Mouse (Mus musculus) embryonic facial prominence, embryonic 14.5 days (tissue): ENCODE measurements around the gene Prkce. TPM values are rescaled to one million over a fixed set of nuclear protein-coding genes. Genes with fewer than 3 reads are reported as not detected.

Source experiments
- ATAC-seq: fragments of 200-750 bp; cut with Nextera tagmentation; 2 replicates; pipeline ENCODE4 v1.8.0; 2017; ENCODE audit warnings: low read depth, moderate number of reproducible peaks, moderate TSS enrichment
- DNase-seq: peaks from one replicate; pipeline ENCODE4 v3.0.0-alpha.2; 2015; ENCODE audit warnings: low spot score
- H3K27ac ChIP-seq: fragments of 300-500 bp; sonication (generic); replicated peaks from 2 replicates; pipeline ENCODE4 v1.5.1; 2014; ENCODE audit warnings: low read depth, mild to moderate bottlenecking, low read length, moderate library complexity
- H3K27me3 ChIP-seq: fragments of 300-500 bp; sonication (generic); replicated peaks from 2 replicates; pipeline ENCODE4 v1.6.1; 2014; ENCODE audit warnings: low read length; ENCODE audit not compliant: control insufficient read depth, insufficient read depth
- H3K36me3 ChIP-seq: fragments of 300-500 bp; sonication (generic); 2 replicates; pipeline ENCODE4 v1.6.1; 2014; ENCODE audit warnings: low read length, mixed read lengths; ENCODE audit not compliant: control insufficient read depth, insufficient read depth
- H3K4me1 ChIP-seq: fragments of 300-500 bp; sonication (generic); 2 replicates; pipeline ENCODE4 v1.6.1; 2014; ENCODE audit warnings: antibody characterized with exemption, low read length; ENCODE audit not compliant: control insufficient read depth, insufficient read depth
- H3K4me2 ChIP-seq: fragments of 300-500 bp; sonication (generic); 2 replicates; pipeline ENCODE4 v1.6.1; 2014; ENCODE audit warnings: low read depth, mild to moderate bottlenecking, low read length, moderate library complexity, mixed read lengths
- H3K4me3 ChIP-seq: fragments of 300-500 bp; sonication (generic); 2 replicates; pipeline ENCODE4 v1.5.1; 2014; ENCODE audit warnings: low read depth, mild to moderate bottlenecking, low read length
- H3K9ac ChIP-seq: fragments of 300-500 bp; sonication (generic); 2 replicates; pipeline ENCODE4 v1.6.1; 2014; ENCODE audit warnings: low read depth, mild to moderate bottlenecking, low read length, moderate library complexity, mixed read lengths
- H3K9me3 ChIP-seq: fragments of 300-500 bp; sonication (generic); 2 replicates; pipeline ENCODE4 v1.6.1; 2016; ENCODE audit warnings: low read length; ENCODE audit not compliant: control insufficient read depth
- WGBS: fragments of 180-500 bp; shearing (Covaris S2); extraction: QIAGEN DNeasy Blood & Tissue Kit; methylation state at CpG from one replicate; pipeline ENCODE4 v1.1.7; 2014; 5-methylcytosine and 5-hydroxymethylcytosine counted together
- polyA plus RNA-seq: library from polyadenylated mRNA; unstranded; fragments of >200 nt; fragmentation: Nextera tagmentation; extraction: Ambion mirVana; gene quantifications from 2 replicates; pipeline ENCODE4 v1.2.1, GENCODE M21; 2014

The Prkce gene
- polyA plus RNA-seq, 1 experiment from 2014 or later: 9.7 TPM

DNA sequence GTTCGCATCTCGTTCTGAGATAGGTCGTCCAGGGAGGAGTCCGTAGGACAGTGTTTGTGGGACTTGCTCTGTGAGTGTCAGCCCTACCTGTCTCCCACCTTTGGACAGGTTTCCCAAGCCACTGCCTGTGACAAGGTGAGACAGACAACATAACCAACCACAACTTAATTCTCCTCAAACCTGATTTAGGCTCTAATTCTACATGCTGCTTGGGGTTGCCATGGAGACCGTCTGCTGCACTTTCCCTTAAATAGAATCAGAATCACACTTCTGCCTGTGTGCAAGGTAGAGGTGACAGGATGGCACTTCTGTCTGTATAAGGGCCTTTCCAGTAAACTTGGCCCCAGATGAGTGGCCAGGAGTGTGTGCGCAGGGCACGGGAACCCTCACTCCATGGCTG, 248.4 kb downstream of the Prkce start:
- peaks cover 15% of the 10 kb centered on the region for H3K4me1 ChIP-seq

DNA sequence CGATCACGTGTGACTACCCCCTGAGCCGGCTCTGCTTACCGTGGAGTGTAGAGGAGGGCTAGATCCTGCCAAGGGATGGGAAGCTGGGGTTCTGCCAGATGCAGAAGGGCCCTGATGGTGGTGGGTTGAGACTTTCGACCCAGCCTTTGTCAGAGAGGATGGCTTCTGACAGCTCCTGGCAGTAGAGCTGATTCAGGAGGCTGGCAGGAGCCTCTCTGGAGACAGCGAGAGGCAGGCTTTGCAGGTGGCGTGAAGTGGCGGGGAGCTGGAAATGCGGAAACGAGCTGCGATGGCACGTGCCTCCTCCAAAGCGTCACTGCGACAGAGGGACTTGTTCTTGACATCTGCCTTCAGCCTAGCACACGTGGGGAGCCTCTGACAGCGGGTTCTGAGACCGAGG, 250.7 kb downstream of the Prkce start:
- H3K4me3 ChIP-seq: no peak overlapping the region
- no peak overlapping the region for H3K9ac ChIP-seq
- WGBS: 86% methylated on average over 17 of the region's 17 CpGs
- DNase-seq (no peak), ATAC-seq (no peak)
- no peaks in the 10 kb centered on the region for H3K36me3 ChIP-seq
- H3K27me3 ChIP-seq: no peaks in the 10 kb centered on the region
- H3K4me1 ChIP-seq: peaks cover 6% of the 10 kb centered on the region; the same call in 1 of the 2 replicates
- peaks cover 5% of the 10 kb centered on the region; the same call in 1 of the 2 replicates for H3K9me3 ChIP-seq
- H3K27ac ChIP-seq: no peak overlapping the region
- no peak overlapping the region for H3K4me2 ChIP-seq

More for the DNA sequence above, 248.4 kb downstream of the Prkce start:
- Histone ChIP-seq H3K9me3 (peaks cover 5% of the 10 kb centered on the region; the same call in 1 of the 2 replicates), H3K4me2 (no peak overlapping the region), H3K27ac (no peak overlapping the region), H3K36me3 (no peaks in the 10 kb centered on the region), H3K9ac (no peak overlapping the region), H3K4me3 (no peak overlapping the region), H3K27me3 (no peaks in the 10 kb centered on the region)
- no peak for DNase-seq
- no peak for ATAC-seq
- WGBS: 84% methylated on average over 7 of the region's 7 CpGs

DNA sequence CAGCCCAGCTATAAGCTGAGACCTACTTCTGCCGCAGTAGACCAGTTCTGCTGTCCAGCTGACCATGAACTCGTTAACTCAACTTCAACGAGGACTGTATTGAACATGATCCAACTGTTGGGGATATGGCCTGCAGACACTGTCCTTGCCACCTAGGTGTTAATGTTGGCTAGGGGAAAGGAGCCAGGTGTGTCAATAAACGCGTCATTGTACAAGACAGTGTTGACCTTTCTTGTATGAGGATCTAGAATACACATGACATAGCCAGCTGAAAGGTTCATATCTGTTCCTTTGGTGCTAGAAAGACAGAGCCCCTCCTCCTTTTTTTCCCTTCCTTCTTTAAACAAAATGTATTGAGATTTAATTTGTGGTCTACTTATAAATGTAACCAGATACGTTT, 251.6 kb downstream of the Prkce start:
- H3K27ac ChIP-seq: no peak overlapping the region
- peaks cover 6% of the 10 kb centered on the region; the same call in 1 of the 2 replicates for H3K4me1 ChIP-seq
- peaks cover 5% of the 10 kb centered on the region; the same call in 1 of the 2 replicates for H3K9me3 ChIP-seq
- DNase-seq (no peak), ATAC-seq (no peak)
- H3K4me2 ChIP-seq: no peak overlapping the region
- H3K4me3 ChIP-seq: no peak overlapping the region
- H3K36me3 ChIP-seq: no peaks in the 10 kb centered on the region
- no peak overlapping the region for H3K9ac ChIP-seq
- H3K27me3 ChIP-seq: no peaks in the 10 kb centered on the region
- WGBS: 90% methylated on average over 6 of the region's 6 CpGs

DNA sequence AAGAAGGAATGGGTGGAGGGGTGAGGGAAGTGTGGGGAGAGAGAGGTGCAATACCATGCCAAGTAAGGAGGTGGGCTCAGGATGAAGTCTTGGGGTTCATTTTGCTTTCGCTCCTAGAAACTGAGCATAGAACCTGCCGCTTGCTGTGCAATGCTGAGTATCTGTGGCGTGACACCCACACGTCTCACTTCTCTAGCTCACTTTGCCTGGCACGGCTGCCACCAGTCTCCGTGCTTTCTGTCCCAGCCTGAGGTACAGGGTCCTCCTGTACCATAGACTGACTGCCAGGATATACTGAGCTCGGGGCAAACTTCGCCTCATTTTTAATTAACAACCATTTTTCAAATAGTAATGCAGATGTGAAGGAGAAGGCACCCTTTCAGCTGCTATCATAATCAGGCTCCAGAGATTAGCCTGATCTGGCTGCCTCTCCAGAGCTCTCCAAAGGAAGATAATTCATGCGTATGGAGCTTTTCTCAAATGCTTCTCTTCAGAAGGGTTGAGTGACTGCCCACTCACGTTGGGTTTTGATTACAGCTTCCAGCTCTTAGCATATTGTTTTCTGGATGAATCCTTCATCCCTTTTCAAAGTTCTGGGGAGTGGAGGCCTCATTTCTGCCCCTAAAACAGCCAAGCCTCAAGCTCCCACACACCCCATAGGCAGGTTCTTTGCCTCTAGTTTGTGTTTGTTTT, 253.2 kb downstream of the Prkce start:
- no peaks in the 10 kb centered on the region for H3K4me1 ChIP-seq
- DNase-seq (no peak), ATAC-seq (no peak)
- H3K27me3 ChIP-seq: no peaks in the 10 kb centered on the region
- 82% methylated on average over 10 of the region's 10 CpGs for WGBS
- no peaks in the 10 kb centered on the region for H3K36me3 ChIP-seq
- no peak overlapping the region for H3K4me2 ChIP-seq
- H3K9ac ChIP-seq: no peak overlapping the region
- no peak overlapping the region for H3K4me3 ChIP-seq
- H3K9me3 ChIP-seq: peaks cover 5% of the 10 kb centered on the region; the same call in 1 of the 2 replicates
- no peak overlapping the region for H3K27ac ChIP-seq

DNA sequence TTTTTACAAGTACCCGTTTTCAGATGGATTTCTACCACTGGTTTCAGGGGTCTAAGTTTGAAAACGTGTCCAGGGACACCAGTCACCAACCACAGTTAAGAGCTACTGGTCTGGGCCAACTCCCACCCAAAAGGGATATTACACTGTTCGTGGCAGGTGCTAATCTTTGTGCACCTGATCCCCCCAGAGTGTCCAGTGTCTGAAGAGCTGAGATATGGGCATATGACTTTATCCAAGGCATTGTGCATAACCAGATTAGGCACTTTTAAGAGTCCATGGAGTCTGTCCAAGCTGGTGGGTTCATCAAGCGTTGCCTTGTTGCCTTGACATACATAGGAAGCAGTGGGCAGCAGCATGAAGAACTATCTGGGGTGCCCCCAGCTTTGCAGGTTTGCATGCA, 254.4 kb downstream of the Prkce start:
- ATAC-seq: no peak
- H3K9me3 ChIP-seq: peaks cover 5% of the 10 kb centered on the region; the same call in 1 of the 2 replicates
- no peak overlapping the region for H3K9ac ChIP-seq
- H3K4me3 ChIP-seq: no peak overlapping the region
- H3K36me3 ChIP-seq: no peaks in the 10 kb centered on the region
- WGBS: 86% methylated on average over 4 of the region's 4 CpGs
- H3K27ac ChIP-seq: no peak overlapping the region
- no peaks in the 10 kb centered on the region for H3K27me3 ChIP-seq
- H3K4me1 ChIP-seq: no peaks in the 10 kb centered on the region
- no peak for DNase-seq
- H3K4me2 ChIP-seq: no peak overlapping the region

DNA sequence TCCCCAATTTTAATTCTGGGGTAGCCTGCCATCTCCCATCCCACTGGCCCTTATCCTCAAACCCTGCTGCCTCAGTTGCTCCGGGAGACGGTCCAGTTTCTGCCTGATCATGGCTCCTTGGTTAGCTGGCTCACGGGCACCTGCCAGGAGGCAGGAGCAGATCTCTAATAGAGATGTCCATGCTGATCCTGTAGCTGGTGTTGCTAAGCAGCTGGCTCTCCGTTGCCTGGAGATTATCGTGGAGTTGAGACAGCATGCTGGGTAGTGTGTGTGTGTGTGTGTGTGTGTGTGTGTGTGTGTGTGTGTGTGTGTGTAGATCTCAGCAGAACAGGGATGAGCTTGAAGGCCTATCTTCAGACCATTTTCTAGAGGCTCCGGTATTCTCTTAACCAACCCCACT, 262.3 kb downstream of the Prkce start:
- DNase-seq (no peak), ATAC-seq (no peak)
- Histone ChIP-seq H3K36me3 (no peaks in the 10 kb centered on the region), H3K27ac (no peak overlapping the region), H3K9me3 (no peaks in the 10 kb centered on the region), H3K4me2 (no peak overlapping the region), H3K27me3 (no peaks in the 10 kb centered on the region), H3K4me3 (no peak overlapping the region), H3K9ac (no peak overlapping the region), H3K4me1 (no peaks in the 10 kb centered on the region)
- 98% methylated on average over 6 of the region's 6 CpGs for WGBS

DNA sequence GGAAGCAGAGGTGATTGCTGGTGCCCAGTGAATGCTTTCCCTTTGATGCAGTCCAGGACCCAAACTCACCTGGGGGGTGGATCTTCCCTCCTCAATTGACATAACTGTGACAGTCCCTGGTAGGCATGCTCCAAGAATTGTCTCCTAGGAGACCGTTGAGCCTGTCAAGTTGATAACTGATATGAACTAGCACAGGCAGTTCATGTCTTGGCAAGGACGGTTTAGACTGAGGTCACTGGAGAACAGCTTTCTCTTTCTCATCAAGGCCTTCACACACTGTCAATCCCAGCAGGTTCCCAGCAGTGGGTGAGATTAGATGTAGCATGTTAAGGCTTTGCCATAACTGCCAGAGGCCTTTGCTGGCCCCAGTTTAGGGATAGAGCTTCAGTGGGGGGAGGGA, 265.5 kb downstream of the Prkce start:
- no peaks in the 10 kb centered on the region for H3K4me1 ChIP-seq
- no peak overlapping the region for H3K4me3 ChIP-seq
- H3K27ac ChIP-seq: no peak overlapping the region
- no peak for DNase-seq
- WGBS: 72% methylated on average over 2 of the region's 2 CpGs
- H3K4me2 ChIP-seq: no peak overlapping the region
- H3K9me3 ChIP-seq: no peaks in the 10 kb centered on the region
- no peaks in the 10 kb centered on the region for H3K27me3 ChIP-seq
- ATAC-seq: no peak
- no peaks in the 10 kb centered on the region for H3K36me3 ChIP-seq
- no peak overlapping the region for H3K9ac ChIP-seq

DNA sequence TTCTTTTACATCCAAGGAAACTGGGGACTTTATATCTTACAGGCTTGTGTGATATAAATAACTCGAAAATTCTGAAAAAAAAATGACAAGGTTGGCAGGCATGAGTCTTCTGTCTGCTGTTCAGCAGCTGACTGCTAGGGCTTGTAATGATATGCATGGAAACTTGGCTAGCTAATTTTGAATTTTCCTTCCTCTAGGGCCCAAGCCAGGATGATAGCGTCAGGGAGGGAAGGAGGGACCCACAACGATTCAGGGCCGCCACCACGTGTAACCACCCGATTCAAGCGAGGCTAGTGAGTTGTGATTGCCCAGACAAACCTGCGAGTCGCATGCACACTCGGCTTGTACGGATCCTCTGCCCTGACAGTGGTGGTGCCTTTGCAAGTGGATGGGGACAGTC, 266.2 kb downstream of the Prkce start:
- Histone ChIP-seq H3K27me3 (no peaks in the 10 kb centered on the region), H3K4me3 (no peak overlapping the region), H3K9me3 (no peaks in the 10 kb centered on the region), H3K9ac (no peak overlapping the region), H3K4me2 (no peak overlapping the region), H3K4me1 (no peaks in the 10 kb centered on the region), H3K36me3 (no peaks in the 10 kb centered on the region), H3K27ac (no peak overlapping the region)
- ATAC-seq (no peak), DNase-seq (no peak)
- WGBS: 84% methylated on average over 11 of the region's 11 CpGs

DNA sequence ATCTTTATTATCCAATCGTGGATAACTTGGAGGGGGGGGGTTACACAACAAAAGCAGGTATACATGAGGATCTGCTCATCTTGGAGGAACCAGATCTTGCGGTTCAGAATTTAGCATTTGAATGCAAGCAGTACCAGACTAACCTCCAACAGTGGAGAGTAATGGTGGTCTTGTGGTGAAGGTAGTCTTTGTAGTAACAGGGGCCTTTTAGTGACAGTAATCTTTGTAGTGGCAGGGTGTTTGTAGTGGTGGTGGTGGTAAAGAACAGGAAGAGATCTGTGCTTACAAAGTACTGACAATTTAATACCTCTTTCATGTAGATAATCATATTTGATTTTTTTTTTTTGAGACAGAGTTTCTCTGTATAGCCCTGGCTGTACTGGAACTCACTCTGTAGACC, 267.2 kb downstream of the Prkce start:
- Histone ChIP-seq H3K9me3 (no peaks in the 10 kb centered on the region), H3K27me3 (no peaks in the 10 kb centered on the region), H3K36me3 (no peaks in the 10 kb centered on the region), H3K4me2 (no peak overlapping the region), H3K4me1 (no peaks in the 10 kb centered on the region), H3K27ac (no peak overlapping the region), H3K4me3 (no peak overlapping the region), H3K9ac (no peak overlapping the region)
- no peak for ATAC-seq
- 65% methylated on average over 2 of the region's 2 CpGs for WGBS
- DNase-seq: no peak
